Mouse (Mus musculus): ENCODE results near the gene Dhrs2. TPM values are rescaled to one million over a fixed set of nuclear protein-coding genes. Genes with fewer than 3 reads are reported as not detected.

Gene Dhrs2
- not detected in 2 replicates for polyA plus RNA-seq (2012; rRNA removed; ENCODE audit: low replicate concordance)

DNA sequence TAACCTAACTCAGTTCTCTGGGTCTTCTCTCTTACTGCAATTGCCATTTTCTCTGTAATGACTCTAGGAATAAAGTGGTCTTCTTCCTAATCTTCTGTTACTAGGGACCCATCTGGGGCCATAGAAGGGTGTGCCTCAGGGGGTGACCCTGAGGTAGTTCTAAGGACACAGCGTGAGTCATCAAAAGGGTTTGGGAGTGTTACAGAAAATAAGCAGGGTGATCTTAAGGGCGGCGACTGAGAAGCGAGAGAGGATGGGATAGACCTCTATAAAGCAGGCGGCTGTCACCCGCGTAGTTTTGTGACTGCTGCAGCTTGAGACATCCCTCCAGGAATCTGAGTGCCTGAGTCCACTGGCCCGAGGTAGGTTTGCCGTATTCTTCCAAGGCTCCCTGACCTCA, at the start of gene Dhrs2:
Dhrs2 (plus strand) TSS at position 301 of the 400 bp plus-strand sequence.

Other genes with a start within 250 kb of the Dhrs2 start
- gene Gm17428, start 245.1 kb upstream of the Dhrs2 start, polyA plus RNA-seq (2012; rRNA removed; ENCODE audit: low replicate concordance), result not detected in 2 replicates
- 0.02 and 0.57 TPM in 2 replicates for gene Myh7, start 227.4 kb upstream of the Dhrs2 start, polyA plus RNA-seq (2012; rRNA removed; ENCODE audit: low replicate concordance)
- gene Ngdn, start 206.6 kb upstream of the Dhrs2 start, polyA plus RNA-seq (2012; rRNA removed; ENCODE audit: low replicate concordance), result 9.4 and 15.2 TPM in 2 replicates
- gene Zfhx2, start 129.7 kb upstream of the Dhrs2 start, polyA plus RNA-seq (2012; rRNA removed; ENCODE audit: low replicate concordance), result 1.1 and 3.8 TPM in 2 replicates
- 6.1 and 7.8 TPM in 2 replicates for gene Thtpa, start 127.2 kb upstream of the Dhrs2 start, polyA plus RNA-seq (2012; rRNA removed; ENCODE audit: low replicate concordance)
- 58.4 TPM in 2 replicates for gene Ap1g2, start 115.4 kb upstream of the Dhrs2 start, polyA plus RNA-seq (2012; rRNA removed; ENCODE audit: low replicate concordance)
- 0.39 and 0.56 TPM in 2 replicates for gene Jph4, start 105.1 kb upstream of the Dhrs2 start, polyA plus RNA-seq (2012; rRNA removed; ENCODE audit: low replicate concordance)

Measured in mammary gland, adult 2 months (tissue).